Mouse (Mus musculus): ENCODE results near the gene Nsfl1c. TPM values are rescaled to one million over a fixed set of nuclear protein-coding genes. Genes with fewer than 3 reads are reported as not detected.
A peak's percentile ranks its signal among the peaks of the same experiment; 100 is the strongest.
"Not testable (repeated sequence)": the region's sequence is repeated elsewhere in the genome, so short reads cannot be mapped to it uniquely, and the experiment has no call there.

Nsfl1c gene
- total RNA-seq (2012; rRNA removed) (165 and 191 TPM in 2 replicates), total RNA-seq (2014; rRNA removed) (84.8 and 87.8 TPM in 2 replicates), polyA plus RNA-seq (2012; ENCODE audit: insufficient read length, low read depth) (231 and 263 TPM in 2 replicates)

DNA sequence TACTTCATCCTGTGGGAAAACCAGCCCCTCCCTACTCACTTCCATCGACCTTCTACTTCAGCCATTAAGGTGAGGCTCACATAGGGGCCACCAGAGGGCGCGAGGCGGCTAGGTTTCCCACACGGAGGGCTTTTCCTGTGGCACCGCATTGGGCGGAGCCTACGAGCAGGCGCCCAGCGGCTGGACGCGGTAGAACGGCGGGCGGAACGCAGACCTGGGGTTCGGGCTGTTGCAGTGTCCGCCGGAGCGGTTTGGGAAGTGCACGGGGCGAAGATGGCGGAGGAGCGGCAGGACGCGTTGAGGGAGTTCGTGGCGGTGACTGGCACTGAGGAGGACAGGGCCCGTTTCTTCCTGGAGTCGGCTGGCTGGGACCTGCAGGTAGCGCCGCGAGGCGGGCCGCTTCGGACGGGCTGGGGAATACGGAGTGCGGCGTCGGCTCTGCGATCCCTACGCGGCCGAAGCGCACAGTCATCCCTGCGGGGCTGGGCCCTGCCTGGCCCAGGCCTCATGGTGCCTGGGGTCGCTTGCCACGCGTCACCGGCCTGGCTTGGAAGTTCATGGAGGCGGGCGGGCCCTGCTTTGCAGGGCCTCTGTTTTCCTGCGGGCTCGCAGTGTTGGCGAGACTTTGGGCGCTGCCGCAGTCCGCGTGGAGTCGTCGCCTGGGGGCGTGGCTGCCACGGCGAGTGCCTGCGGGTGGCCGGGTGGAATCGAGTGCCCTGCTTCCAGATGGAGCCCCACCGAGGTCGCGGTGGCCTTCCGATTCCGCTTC, at the start of gene Nsfl1c:
Gene Nsfl1c, plus strand, starts transcription at position 148 of the 769 bp plus-strand sequence.
- peaks cover 45% of the 10 kb centered on the region for H3K79me2 ChIP-seq (replicated peaks; ENCODE audit: control insufficient read depth, extremely low read depth, insufficient read depth, poor library complexity, severe bottlenecking)
- H3K27ac ChIP-seq (ENCODE audit: insufficient read depth, low read depth) = no peak within 1 kb of the TSS
- H3K27me3 ChIP-seq (replicated peaks) = peaks cover 13% of the 10 kb centered on the region
- H3K9ac ChIP-seq (ENCODE audit: insufficient read depth, low read depth) = peak within 1 kb of the TSS; percentile 77
- H3K36me3 ChIP-seq (replicated peaks in 1 of 2; ENCODE audit: control insufficient read depth in 1 of 2, insufficient read depth in 1 of 2, low read length in 1 of 2) = peaks cover 24 to 30% of the 10 kb centered on the region in 2 experiments
- peak; percentile 88 for DNase-seq (ENCODE audit: extremely low read depth)
- peaks cover 2 to 26% of the 10 kb centered on the region in 2 experiments for H3K4me1 ChIP-seq (ENCODE audit: control insufficient read depth in 1 of 2, insufficient read depth in 2 of 2)
- in situ Hi-C loops (cut with MboI; ENCODE audit: low pct_ligation_motif_present, low pct_unique_long_range_greater_than_20kb, low sequenced_read_pairs) = loop anchor here (10.0 kb wide), 1 partner anchor 191 kb away; no protein-coding TSS in a partner anchor
- H3K4me2 ChIP-seq (ENCODE audit: insufficient read depth, low read depth, poor library complexity, severe bottlenecking) = peak within 1 kb of the TSS; percentile 90
- H3K4me3 ChIP-seq (replicated peaks in 1 of 3; ENCODE audit: low read depth in 2 of 3, low read length in 2 of 3, poor library complexity in 1 of 3) = peak within 1 kb of the TSS; percentile 75 to 96 (median 88)
- dilution Hi-C loops (cut with MboI; ENCODE audit: extremely low pct_ligation_motif_present, extremely low pct_unique_long_range_greater_than_20kb, low sequenced_read_pairs) = no loop called here
- TF ChIP-seq ZMIZ1 (IDR thresholded peaks at IDR 0.05; ENCODE audit: low read depth, low read length) = peak; percentile 76
- peak; percentile 92 for TF ChIP-seq SMC3 (IDR thresholded peaks at IDR 0.05; ENCODE audit: low read depth, low read length)
- peak; percentile 88 for TF ChIP-seq HCFC1 (IDR thresholded peaks at IDR 0.05; ENCODE audit: low read depth, low read length)
- peak; percentile 83 for TF ChIP-seq POLR2A (IDR thresholded peaks at IDR 0.05; ENCODE audit: low read depth, low read length)
- peak; percentile 81 for TF ChIP-seq MXI1 (IDR thresholded peaks at IDR 0.05; ENCODE audit: low read depth, low read length)
- no peak for TF ChIP-seq MAFK (IDR thresholded peaks at IDR 0.05; ENCODE audit: insufficient replicate concordance, low read length)
- TF ChIP-seq SIN3A (IDR thresholded peaks at IDR 0.05; ENCODE audit: low read length) = peak; percentile 77
- no peak for TF ChIP-seq POLR2AphosphoS2 (IDR thresholded peaks at IDR 0.05; ENCODE audit: low read depth, low read length)
- TF ChIP-seq PAX5 (IDR thresholded peaks at IDR 0.05; ENCODE audit: low read length) = no peak
- no peak for TF ChIP-seq ETS1 (conservative IDR thresholded peaks at IDR 0.05; ENCODE audit: low read depth, low read length)
- TF ChIP-seq KAT2A (IDR thresholded peaks at IDR 0.05; ENCODE audit: insufficient replicate concordance, low read length) = peak; percentile 75; the same call in 1 of the 2 replicates
- peak; percentile 82 for TF ChIP-seq NELFE (IDR thresholded peaks at IDR 0.05; ENCODE audit: low read depth, low read length)
- TF ChIP-seq MEF2A (IDR thresholded peaks at IDR 0.05; ENCODE audit: borderline replicate concordance, low read depth, low read length) = peak; percentile 64; the same call in 1 of the 2 replicates
- peak; percentile 35 for TF ChIP-seq RAD21 (IDR thresholded peaks at IDR 0.05; ENCODE audit: low read depth, low read length)
- peak; percentile 81; the same call in 1 of the 2 replicates for TF ChIP-seq UBTF (IDR thresholded peaks at IDR 0.05; ENCODE audit: low read depth, low read length)
- no peak for TF ChIP-seq JUND (conservative IDR thresholded peaks at IDR 0.05; ENCODE audit: low read depth, low read length)
- TF ChIP-seq ZKSCAN1 (IDR thresholded peaks at IDR 0.05; ENCODE audit: borderline replicate concordance, low read depth, low read length) = no peak
- 0 out of 2 replicates have a peak, but pooled peaks have one; percentile 70 for TF ChIP-seq TBP (conservative IDR thresholded peaks at IDR 0.05; ENCODE audit: low read depth, low read length)
- no peak for TF ChIP-seq JUN (IDR thresholded peaks at IDR 0.05; ENCODE audit: insufficient read depth, low read depth, low read length)
- TF ChIP-seq CHD1 (IDR thresholded peaks at IDR 0.05; ENCODE audit: low read depth, low read length) = no peak
- TF ChIP-seq ZC3H11A (IDR thresholded peaks at IDR 0.05; ENCODE audit: low read depth, low read length) = no peak
- TF ChIP-seq EP300 (IDR thresholded peaks at IDR 0.05; ENCODE audit: low read length) = no peak
- TF ChIP-seq NRF1 (IDR thresholded peaks at IDR 0.05; ENCODE audit: low read depth, low read length) = peak; percentile 64
- peak; percentile 74 for TF ChIP-seq ELF1 (IDR thresholded peaks at IDR 0.05; ENCODE audit: low read depth, low read length)
- peak; percentile 27; the same call in 1 of the 2 replicates for TF ChIP-seq MAX (IDR thresholded peaks at IDR 0.05; ENCODE audit: low read length)
- no peak for TF ChIP-seq USF1 (IDR thresholded peaks at IDR 0.05; ENCODE audit: low read depth, low read length)
- TF ChIP-seq IRF4 (IDR thresholded peaks at IDR 0.05; ENCODE audit: low read depth, low read length) = peak; percentile 46; the same call in 1 of the 2 replicates
- TF ChIP-seq CTCF (conservative IDR thresholded peaks at IDR 0.05 in 1 of 2, IDR thresholded peaks at IDR 0.05 in 1 of 2; ENCODE audit: low read depth in 2 of 2, low read length in 2 of 2) = peak; percentile 43 to 92; a peak in 3 of 4 replicates
- TF ChIP-seq MYC (IDR thresholded peaks at IDR 0.05; ENCODE audit: low read depth, low read length) = 0 out of 2 replicates have a peak, but pooled peaks have one; percentile 5
- TF ChIP-seq TCF12 (IDR thresholded peaks at IDR 0.05; ENCODE audit: low read depth, low read length) = peak; percentile 97
- H3K9me3 ChIP-seq (replicated peaks; ENCODE audit: low read length) = no peaks in the 10 kb centered on the region

DNA sequence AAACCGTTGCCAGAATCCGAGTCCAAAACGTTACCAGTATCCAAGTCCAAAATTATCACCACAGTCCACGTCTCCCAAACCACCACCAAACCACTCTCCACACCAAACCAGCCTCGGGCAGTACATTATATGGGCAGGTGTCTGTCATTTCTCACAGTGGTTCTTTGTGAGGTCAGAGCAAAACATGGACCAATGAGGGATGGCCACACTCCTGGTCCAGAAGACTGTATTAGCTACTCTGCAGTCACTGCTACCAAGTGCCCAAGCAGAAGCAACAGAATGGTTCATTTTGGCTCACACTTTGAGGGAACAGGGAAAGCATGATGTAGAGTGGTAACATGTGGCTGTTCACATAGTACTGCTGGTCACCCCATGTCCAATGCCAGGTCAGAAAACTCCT, 17.9 kb upstream of the Nsfl1c start, which contains the start of gene 4921509C19Rik:
Gene 4921509C19Rik, minus strand, starts transcription at position 101 of the 400 bp plus-strand sequence.
- H3K36me3 ChIP-seq (replicated peaks in 1 of 2; ENCODE audit: control insufficient read depth in 1 of 2, insufficient read depth in 1 of 2, low read length in 1 of 2); in situ Hi-C loops (cut with MboI; ENCODE audit: low pct_ligation_motif_present, low pct_unique_long_range_greater_than_20kb, low sequenced_read_pairs); H3K79me2 ChIP-seq (replicated peaks; ENCODE audit: control insufficient read depth, extremely low read depth, insufficient read depth, poor library complexity, severe bottlenecking): not testable (repeated sequence)

More for the DNA sequence above, 17.9 kb upstream of the Nsfl1c start, which contains the start of gene 4921509C19Rik:
- H3K4me3 ChIP-seq (replicated peaks in 1 of 3; ENCODE audit: low read depth in 2 of 3, low read length in 2 of 3, poor library complexity in 1 of 3); H3K9me3 ChIP-seq (replicated peaks; ENCODE audit: low read length); DNase-seq (ENCODE audit: extremely low read depth); dilution Hi-C loops (cut with MboI; ENCODE audit: extremely low pct_ligation_motif_present, extremely low pct_unique_long_range_greater_than_20kb, low sequenced_read_pairs); H3K27me3 ChIP-seq (replicated peaks); H3K4me1 ChIP-seq (ENCODE audit: control insufficient read depth in 1 of 2, insufficient read depth in 2 of 2); H3K9ac ChIP-seq (ENCODE audit: insufficient read depth, low read depth); H3K4me2 ChIP-seq (ENCODE audit: insufficient read depth, low read depth, poor library complexity, severe bottlenecking); H3K27ac ChIP-seq (ENCODE audit: insufficient read depth, low read depth): not testable (repeated sequence)

Data from CH12.LX (cell line).